Mouse (Mus musculus) embryo, embryonic 10.5 days (tissue): ENCODE data around the gene Btbd9.

Experiments used
- DNase-seq: peaks from one replicate; pipeline ENCODE4 v3.0.0-alpha.2; 2015; ENCODE audit warnings: low spot score

Btbd9 gene

GRCm38 (mm10) chr17:30389686-30390085, 186.6 kb downstream of the Btbd9 start:
- peak; percentile 70 for DNase-seq

GRCm38 (mm10) chr17:30388817-30389216, 187.5 kb downstream of the Btbd9 start:
- no peak for DNase-seq

- no peak for DNase-seq
Measured at GRCm38 (mm10) chr17:30388391-30388790, 187.9 kb downstream of the Btbd9 start.

GRCm38 (mm10) chr17:30386241-30386640, 190.0 kb downstream of the Btbd9 start:
- DNase-seq = no peak

GRCm38 (mm10) chr17:30383649-30384048, 192.6 kb downstream of the Btbd9 start:
- DNase-seq = no peak

GRCm38 (mm10) chr17:30378221-30379010, 197.9 kb downstream of the Btbd9 start:
- peak; percentile 53 for DNase-seq

GRCm38 (mm10) chr17:30377754-30378153, 198.5 kb downstream of the Btbd9 start:
- peak; percentile 44 for DNase-seq

- DNase-seq = no peak
Measured at GRCm38 (mm10) chr17:30375107-30375506, 201.2 kb downstream of the Btbd9 start.

- DNase-seq = peak; percentile 56
Measured at GRCm38 (mm10) chr17:30368559-30368958, 207.7 kb downstream of the Btbd9 start.

- no peak for DNase-seq
Measured at GRCm38 (mm10) chr17:30364701-30365100, 211.6 kb downstream of the Btbd9 start.

GRCm38 (mm10) chr17:30363365-30363764, 212.9 kb downstream of the Btbd9 start:
- DNase-seq = no peak

GRCm38 (mm10) chr17:30360654-30361053, 215.6 kb downstream of the Btbd9 start:
- DNase-seq = no peak

GRCm38 (mm10) chr17:30359392-30359791, 216.9 kb downstream of the Btbd9 start:
- DNase-seq = no peak

GRCm38 (mm10) chr17:30355431-30355830, 220.9 kb downstream of the Btbd9 start:
- no peak for DNase-seq

GRCm38 (mm10) chr17:30354381-30354780, 221.9 kb downstream of the Btbd9 start:
- DNase-seq = no peak

- no peak for DNase-seq
Measured at GRCm38 (mm10) chr17:30348031-30348430, 228.3 kb downstream of the Btbd9 start.

GRCm38 (mm10) chr17:30347101-30347613, 229.1 kb downstream of the Btbd9 start:
- no peak for DNase-seq

GRCm38 (mm10) chr17:30345008-30345407, 231.3 kb downstream of the Btbd9 start:
- no peak for DNase-seq

- no peak for DNase-seq
Measured at GRCm38 (mm10) chr17:30343701-30344473, 232.4 kb downstream of the Btbd9 start.

- DNase-seq = no peak
Measured at GRCm38 (mm10) chr17:30341556-30341955, 234.7 kb downstream of the Btbd9 start.

- no peak for DNase-seq
Measured at GRCm38 (mm10) chr17:30340495-30341126, 235.7 kb downstream of the Btbd9 start.

GRCm38 (mm10) chr17:30339317-30339716, 237.0 kb downstream of the Btbd9 start:
- no peak for DNase-seq

GRCm38 (mm10) chr17:30336816-30337215, 239.5 kb downstream of the Btbd9 start:
- no peak for DNase-seq
